Mouse (Mus musculus) thymus, postnatal 0 days (tissue): ENCODE measurements around the gene St3gal3. TPM values are rescaled to one million over a fixed set of nuclear protein-coding genes. Genes with fewer than 3 reads are reported as not detected.

Experiments
- DNase-seq: peaks from one replicate; pipeline ENCODE4 v3.0.0-alpha.2; 2015; ENCODE audit warnings: low spot score
- polyA plus RNA-seq: library from polyadenylated mRNA; unstranded; fragments of >200 nt; fragmentation: Nextera tagmentation; extraction: Ambion mirVana; gene quantifications from 2 replicates; pipeline ENCODE4 v1.2.1, GENCODE M21; 2015

St3gal3 gene
- polyA plus RNA-seq, 1 experiment from 2014 or later, result 4.7 TPM

GRCm38 (mm10) chr4:117928699-117929241 is 205.9 kb downstream of the St3gal3 start:
- no peak for DNase-seq

GRCm38 (mm10) chr4:117928234-117928633 is 206.5 kb downstream of the St3gal3 start:
- peak; percentile 39 for DNase-seq

GRCm38 (mm10) chr4:117926545-117927482 is 207.9 kb downstream of the St3gal3 start:
- DNase-seq, result peak; percentile 44

GRCm38 (mm10) chr4:117924916-117925315 is 209.8 kb downstream of the St3gal3 start:
- DNase-seq, result no peak

GRCm38 (mm10) chr4:117923450-117923849 is 211.3 kb downstream of the St3gal3 start:
- no peak for DNase-seq

GRCm38 (mm10) chr4:117921358-117921757 is 213.4 kb downstream of the St3gal3 start:
- DNase-seq, result no peak

- DNase-seq, result no peak
Measured at GRCm38 (mm10) chr4:117918762-117919161, 216.0 kb downstream of the St3gal3 start.

GRCm38 (mm10) chr4:117918261-117918660 is 216.5 kb downstream of the St3gal3 start:
- DNase-seq, result no peak

GRCm38 (mm10) chr4:117917847-117918246 is 216.9 kb downstream of the St3gal3 start:
- no peak for DNase-seq

- no peak for DNase-seq
Measured at GRCm38 (mm10) chr4:117917402-117917801, 217.3 kb downstream of the St3gal3 start.

- DNase-seq, result no peak
Measured at GRCm38 (mm10) chr4:117916386-117916785, 218.3 kb downstream of the St3gal3 start.

GRCm38 (mm10) chr4:117915489-117916105 is 219.1 kb downstream of the St3gal3 start:
- DNase-seq, result peak; percentile 31

GRCm38 (mm10) chr4:117914591-117915442 is 219.9 kb downstream of the St3gal3 start, which contains the start of gene Ipo13:
Gene Ipo13 (minus strand): TSS chr4:117914999.
- DNase-seq, result peak; percentile 93

- no peak for DNase-seq
Measured at GRCm38 (mm10) chr4:117914031-117914430, 220.7 kb downstream of the St3gal3 start.

GRCm38 (mm10) chr4:117913421-117913820 is 221.3 kb downstream of the St3gal3 start:
- no peak for DNase-seq

GRCm38 (mm10) chr4:117912685-117913273 is 221.9 kb downstream of the St3gal3 start:
- DNase-seq, result no peak

- DNase-seq, result no peak
Measured at GRCm38 (mm10) chr4:117912131-117912561, 222.6 kb downstream of the St3gal3 start.

GRCm38 (mm10) chr4:117908834-117909453 is 225.8 kb downstream of the St3gal3 start:
- DNase-seq, result no peak

GRCm38 (mm10) chr4:117906196-117906595 is 228.5 kb downstream of the St3gal3 start:
- no peak for DNase-seq

GRCm38 (mm10) chr4:117904761-117905160 is 230.0 kb downstream of the St3gal3 start:
- no peak for DNase-seq
